Mouse (Mus musculus): ENCODE measurements at regions not wholly inside any gene's neighbourhood (a gene's known extent, or its start where the extent isn't known, plus 50 kb on each side); places are given as distances from the start of the nearest gene placed in this dataset.

DNA sequence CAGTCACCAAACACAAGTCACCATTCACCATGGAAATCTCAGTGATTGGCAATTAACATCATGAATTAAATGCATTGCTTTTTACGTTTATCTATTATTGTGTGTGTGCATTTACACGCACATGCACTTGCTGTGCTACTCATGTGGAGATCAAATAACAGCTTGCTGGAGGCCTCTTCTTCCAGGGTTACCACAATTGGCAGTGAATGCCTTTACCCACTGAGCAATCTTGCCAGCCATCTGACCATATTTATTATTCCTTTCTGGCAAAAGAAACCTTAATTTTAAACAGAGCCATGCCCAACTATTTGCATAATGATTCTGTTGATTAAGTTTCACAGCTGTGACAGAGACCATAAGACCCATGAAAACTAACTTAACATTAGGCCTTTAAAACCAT, 494.5 kb upstream of the 4930412O13Rik start:
- Histone ChIP-seq H3K4me2 (replicated peaks) (no peak overlapping the region), H3K27ac (replicated peaks) (no peak overlapping the region), H3K36me3 (no peaks in the 10 kb centered on the region), H3K4me3 (no peak overlapping the region), H3K9me3 (no peaks in the 10 kb centered on the region), H3K27me3 (no peaks in the 10 kb centered on the region), H3K9ac (replicated peaks) (no peak overlapping the region), H3K4me1 (0 out of 2 replicates have a peak, but pooled peaks cover 4% of the 10 kb centered on the region)
- 26% methylated on average over 2 of the region's 2 CpGs for WGBS
- ATAC-seq (replicated peaks): peak; percentile 82

DNA sequence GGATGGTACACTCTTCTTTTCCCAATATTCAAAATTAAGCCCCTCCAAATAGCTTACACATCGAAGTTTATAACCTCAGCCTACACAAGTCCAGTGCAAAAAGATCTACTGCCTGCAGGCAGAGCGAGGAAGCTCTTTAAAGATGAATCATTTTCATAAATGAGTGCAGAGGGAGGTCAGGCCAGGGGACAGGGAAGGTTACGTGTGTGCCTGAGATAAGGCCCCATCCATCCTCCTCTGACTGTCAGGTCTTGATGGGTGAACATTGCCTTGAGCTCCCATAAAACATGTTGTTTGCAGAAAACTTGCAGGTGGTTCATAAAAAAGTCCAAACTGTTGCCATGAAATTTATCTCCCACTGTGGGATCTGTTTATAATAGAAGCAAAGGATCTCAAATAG, 493.0 kb upstream of the 4930412O13Rik start:
- WGBS: 84% methylated on average over 3 of the region's 3 CpGs
- Histone ChIP-seq H3K27me3 (no peaks in the 10 kb centered on the region), H3K9me3 (no peaks in the 10 kb centered on the region), H3K36me3 (no peaks in the 10 kb centered on the region), H3K4me1 (0 out of 2 replicates have a peak, but pooled peaks cover 4% of the 10 kb centered on the region), H3K4me2 (replicated peaks) (no peak overlapping the region), H3K4me3 (no peak overlapping the region), H3K9ac (replicated peaks) (no peak overlapping the region), H3K27ac (replicated peaks) (no peak overlapping the region)
- ATAC-seq (replicated peaks): no peak

DNA sequence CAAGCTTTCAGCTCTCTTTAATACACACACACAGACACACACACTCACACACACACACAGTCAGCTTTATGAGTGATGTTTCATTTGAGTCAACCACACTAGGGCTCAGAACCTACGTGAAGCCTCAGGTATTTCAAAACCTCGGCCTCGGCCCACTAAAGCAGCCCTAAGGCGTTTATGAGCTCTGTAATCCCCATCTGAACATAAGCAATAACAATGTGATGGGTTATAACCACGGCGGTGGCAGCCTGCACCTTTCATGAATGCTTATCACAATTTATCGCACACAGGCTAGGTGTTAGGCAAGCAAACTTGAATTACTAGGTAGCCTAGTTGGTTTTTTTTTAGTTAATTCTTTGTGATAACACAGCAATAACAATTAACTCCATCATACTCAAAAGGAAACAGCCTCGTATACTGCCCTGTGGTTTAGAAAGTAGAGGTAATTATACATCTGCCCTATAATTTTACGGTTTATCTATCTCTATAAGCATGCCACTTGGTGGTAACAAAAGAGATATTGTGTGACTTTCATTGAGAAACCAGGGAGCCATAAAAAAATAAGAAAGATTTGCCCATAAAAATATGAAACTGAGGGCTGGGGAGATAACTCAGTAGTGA, 485.6 kb upstream of the 4930412O13Rik start:
- 87% methylated on average over 9 of the region's 9 CpGs for WGBS
- no peak for ATAC-seq (replicated peaks)
- Histone ChIP-seq H3K36me3 (no peaks in the 10 kb centered on the region), H3K9me3 (no peaks in the 10 kb centered on the region), H3K27me3 (no peaks in the 10 kb centered on the region), H3K27ac (replicated peaks) (no peak overlapping the region), H3K4me3 (no peak overlapping the region), H3K4me1 (no peaks in the 10 kb centered on the region), H3K4me2 (replicated peaks) (no peak overlapping the region), H3K9ac (replicated peaks) (no peak overlapping the region)

DNA sequence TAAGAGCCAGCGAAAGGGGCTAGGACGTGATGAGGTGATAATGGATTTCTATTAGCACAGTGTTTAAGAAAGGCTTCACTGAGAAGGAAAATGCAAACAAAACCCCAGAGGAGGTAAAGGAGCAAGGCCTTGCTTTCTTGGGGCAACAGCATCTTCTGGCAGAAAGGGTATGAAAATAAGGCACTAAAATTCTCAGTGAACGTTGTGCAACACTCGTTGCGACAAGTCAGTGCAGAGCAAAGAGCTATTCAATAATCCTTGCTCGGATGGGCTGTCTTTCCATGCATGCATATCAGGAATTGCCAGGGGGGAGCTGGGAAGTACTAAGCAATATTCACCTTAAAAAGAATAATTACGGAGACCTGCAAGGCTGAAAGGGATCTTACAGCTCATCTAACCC, 479.6 kb upstream of the 4930412O13Rik start:
- H3K4me1 ChIP-seq: no peaks in the 10 kb centered on the region
- H3K36me3 ChIP-seq: no peaks in the 10 kb centered on the region
- no peak overlapping the region for H3K9ac ChIP-seq (replicated peaks)
- no peak overlapping the region for H3K27ac ChIP-seq (replicated peaks)
- no peaks in the 10 kb centered on the region for H3K9me3 ChIP-seq
- WGBS: 89% methylated on average over 7 of the region's 7 CpGs
- H3K4me2 ChIP-seq (replicated peaks): no peak overlapping the region
- no peak overlapping the region for H3K4me3 ChIP-seq
- H3K27me3 ChIP-seq: no peaks in the 10 kb centered on the region
- no peak for ATAC-seq (replicated peaks)

DNA sequence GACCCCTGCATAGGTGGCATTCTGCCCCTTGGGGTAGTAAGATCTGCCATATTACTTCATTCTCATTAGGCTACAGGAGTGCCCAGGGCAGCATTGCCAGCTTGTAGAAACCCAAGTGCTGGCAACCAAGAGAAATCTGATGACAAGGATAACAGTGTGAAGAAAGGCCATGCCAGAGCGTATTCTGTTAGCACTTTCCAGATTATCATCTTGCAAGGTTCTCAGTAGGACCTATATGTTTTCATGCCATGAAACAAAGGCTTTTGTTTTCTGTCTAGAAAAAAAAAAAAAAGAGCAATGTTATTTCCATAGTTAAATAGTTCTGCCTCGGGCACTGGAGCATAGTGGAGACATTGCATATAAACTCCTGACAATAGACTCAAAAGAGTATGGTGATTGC, 478.8 kb upstream of the 4930412O13Rik start:
- H3K9me3 ChIP-seq: no peaks in the 10 kb centered on the region

GRCm38 (mm10) chr2:9409075-9409474, 472.0 kb upstream of the 4930412O13Rik start:
- H3K27ac ChIP-seq (replicated peaks): no peak overlapping the region
- no peaks in the 10 kb centered on the region for H3K36me3 ChIP-seq
- H3K4me1 ChIP-seq: no peaks in the 10 kb centered on the region
- no peak overlapping the region for H3K4me3 ChIP-seq
- H3K27me3 ChIP-seq: no peaks in the 10 kb centered on the region
- no peaks in the 10 kb centered on the region for H3K9me3 ChIP-seq
- 85% methylated on average over 7 of the region's 7 CpGs for WGBS
- ATAC-seq (replicated peaks): no peak
- no peak overlapping the region for H3K4me2 ChIP-seq (replicated peaks)
- H3K9ac ChIP-seq (replicated peaks): no peak overlapping the region

More for the DNA sequence above, 478.8 kb upstream of the 4930412O13Rik start:
- Histone ChIP-seq H3K4me3 (no peak overlapping the region), H3K4me2 (replicated peaks) (no peak overlapping the region), H3K9ac (replicated peaks) (no peak overlapping the region), H3K4me1 (no peaks in the 10 kb centered on the region), H3K27ac (replicated peaks) (no peak overlapping the region), H3K36me3 (no peaks in the 10 kb centered on the region), H3K27me3 (no peaks in the 10 kb centered on the region)
- 59% methylated on average over 2 of the region's 2 CpGs for WGBS
- ATAC-seq (replicated peaks): no peak

DNA sequence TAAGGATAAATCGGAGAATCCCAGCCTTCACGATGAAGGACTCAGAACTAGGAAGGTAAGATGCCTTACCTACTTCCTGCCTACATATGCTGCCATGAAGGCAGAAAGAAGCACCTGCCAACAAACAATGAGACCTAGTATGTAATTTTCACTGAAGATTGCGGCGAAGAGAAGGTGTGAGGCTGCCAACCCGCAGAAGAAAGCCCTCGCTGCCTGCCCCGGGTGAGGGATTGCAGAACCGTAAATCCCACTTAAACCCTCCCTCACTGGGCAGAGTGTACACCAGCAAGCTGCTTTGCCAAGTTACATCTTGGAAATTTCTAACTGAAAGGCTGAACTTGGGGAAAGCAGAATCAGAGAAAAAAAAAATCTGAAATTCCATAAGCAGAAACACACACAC, 458.4 kb upstream of the 4930412O13Rik start:
- Histone ChIP-seq H3K4me3 (no peak overlapping the region), H3K9ac (replicated peaks) (no peak overlapping the region), H3K4me2 (replicated peaks) (no peak overlapping the region), H3K27me3 (no peaks in the 10 kb centered on the region), H3K27ac (replicated peaks) (no peak overlapping the region), H3K36me3 (no peaks in the 10 kb centered on the region), H3K4me1 (no peaks in the 10 kb centered on the region), H3K9me3 (no peaks in the 10 kb centered on the region)
- ATAC-seq (replicated peaks): no peak
- 78% methylated on average over 8 of the region's 8 CpGs for WGBS

GRCm38 (mm10) chr2:9423534-9423933, 457.5 kb upstream of the 4930412O13Rik start:
- Histone ChIP-seq H3K4me2 (replicated peaks) (no peak overlapping the region), H3K27ac (replicated peaks) (no peak overlapping the region), H3K9ac (replicated peaks) (no peak overlapping the region), H3K4me3 (no peak overlapping the region), H3K4me1 (no peaks in the 10 kb centered on the region), H3K27me3 (no peaks in the 10 kb centered on the region), H3K9me3 (no peaks in the 10 kb centered on the region), H3K36me3 (no peaks in the 10 kb centered on the region)
- WGBS: 11% methylated on average over 7 of the region's 7 CpGs
- ATAC-seq (replicated peaks): no peak

- no peak overlapping the region for H3K4me3 ChIP-seq
- no peaks in the 10 kb centered on the region for H3K9me3 ChIP-seq
- WGBS: 25% methylated on average over 17 of the region's 17 CpGs
- peak overlapping the region; percentile 11 for H3K4me2 ChIP-seq (replicated peaks)
- H3K36me3 ChIP-seq: no peaks in the 10 kb centered on the region
- peaks cover 4% of the 10 kb centered on the region; the same call in 1 of the 2 replicates for H3K4me1 ChIP-seq
- no peak overlapping the region for H3K9ac ChIP-seq (replicated peaks)
- no peak for ATAC-seq (replicated peaks)
- no peak overlapping the region for H3K27ac ChIP-seq (replicated peaks)
- no peaks in the 10 kb centered on the region for H3K27me3 ChIP-seq
These were observed 447.7 kb upstream of the 4930412O13Rik start for GRCm38 (mm10) chr2:9433110-9433940.

DNA sequence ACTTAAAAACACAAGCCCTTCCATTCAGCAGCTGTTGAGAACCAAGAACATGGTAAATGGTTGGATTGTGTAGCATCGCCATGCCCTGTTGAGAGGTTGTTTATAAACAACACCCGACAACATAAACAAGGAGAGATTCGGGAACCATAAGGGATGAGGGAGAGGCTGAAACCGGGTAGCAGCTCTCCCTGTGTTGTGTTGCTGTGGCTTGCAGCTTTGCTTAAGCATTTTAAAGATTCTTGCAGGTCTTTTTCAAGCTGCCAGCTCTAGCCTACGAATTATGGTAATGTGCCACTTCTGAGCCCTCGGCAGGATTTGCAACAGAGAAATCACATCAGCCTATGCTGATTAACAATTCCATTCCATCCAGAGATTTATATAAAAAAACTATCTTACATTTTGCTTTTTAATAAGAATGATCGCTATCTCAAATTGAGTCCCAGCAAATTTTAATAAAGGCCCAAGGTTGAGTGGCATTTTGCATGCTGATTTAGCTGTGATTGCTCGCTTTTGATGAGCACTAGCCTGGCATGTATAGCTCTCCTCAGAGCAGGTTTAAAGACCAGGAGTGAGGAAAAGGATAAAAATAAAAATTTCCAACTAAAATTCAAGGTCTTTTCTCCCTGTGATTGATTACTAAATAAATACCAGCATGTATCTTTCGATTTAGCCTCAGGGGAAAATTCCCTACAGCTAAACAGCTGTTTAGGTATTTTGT, 445.7 kb upstream of the 4930412O13Rik start:
- ATAC-seq (replicated peaks): no peak; the same call in 1 of the 2 replicates
- H3K27ac ChIP-seq (replicated peaks): no peak overlapping the region

GRCm38 (mm10) chr2:9443103-9443502, 437.9 kb upstream of the 4930412O13Rik start:
- no peaks in the 10 kb centered on the region for H3K36me3 ChIP-seq
- H3K27ac ChIP-seq (replicated peaks): no peak overlapping the region
- H3K27me3 ChIP-seq: no peaks in the 10 kb centered on the region
- no peaks in the 10 kb centered on the region for H3K9me3 ChIP-seq
- no peak for ATAC-seq (replicated peaks)
- no peak overlapping the region for H3K9ac ChIP-seq (replicated peaks)
- H3K4me3 ChIP-seq: no peak overlapping the region
- no peak overlapping the region for H3K4me2 ChIP-seq (replicated peaks)
- H3K4me1 ChIP-seq: no peaks in the 10 kb centered on the region

More for the DNA sequence above, 445.7 kb upstream of the 4930412O13Rik start:
- Histone ChIP-seq H3K36me3 (no peaks in the 10 kb centered on the region), H3K27me3 (no peaks in the 10 kb centered on the region), H3K9ac (replicated peaks) (no peak overlapping the region), H3K4me3 (no peak overlapping the region), H3K4me2 (replicated peaks) (no peak overlapping the region), H3K9me3 (no peaks in the 10 kb centered on the region), H3K4me1 (peaks cover 4% of the 10 kb centered on the region; the same call in 1 of the 2 replicates)
- WGBS: 61% methylated on average over 9 of the region's 9 CpGs

DNA sequence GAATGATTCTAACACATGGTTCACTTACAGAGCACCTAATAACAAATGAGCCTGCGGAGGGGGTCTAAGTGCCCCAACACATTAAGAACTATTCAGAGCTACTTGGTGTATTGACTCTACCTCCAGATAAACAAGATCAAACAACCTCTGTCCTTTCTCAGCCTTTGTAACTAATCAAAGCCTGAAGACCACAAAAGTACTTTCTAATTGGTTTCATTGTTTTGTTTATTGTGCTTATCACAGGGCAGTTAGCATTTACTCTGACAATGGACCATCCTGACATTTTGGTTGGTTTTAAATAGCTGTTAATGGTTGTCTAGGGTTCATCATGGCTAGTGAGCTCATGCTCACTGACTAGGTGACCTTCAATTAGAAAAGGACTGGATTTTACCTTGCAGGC, 435.2 kb upstream of the 4930412O13Rik start:
- WGBS: 91% methylated on average over 1 of the region's 1 CpGs
- Histone ChIP-seq H3K36me3 (no peaks in the 10 kb centered on the region), H3K27ac (replicated peaks) (no peak overlapping the region), H3K4me3 (no peak overlapping the region), H3K9ac (replicated peaks) (no peak overlapping the region), H3K9me3 (no peaks in the 10 kb centered on the region), H3K4me1 (no peaks in the 10 kb centered on the region), H3K4me2 (replicated peaks) (no peak overlapping the region), H3K27me3 (no peaks in the 10 kb centered on the region)
- no peak for ATAC-seq (replicated peaks)

All from forebrain, embryonic 15.5 days (tissue).